Mouse (Mus musculus) right cerebral cortex, postnatal 25 days (tissue): Measurements from ENCODE around the gene Tmprss2.

ENCODE experiments used
- DNase-seq: peaks from one replicate; pipeline ENCODE4 v3.0.0; 2022

Gene Tmprss2

GRCm38 (mm10) chr16:97569426-97569825, 41.6 kb downstream of the Tmprss2 start:
- DNase-seq, result no peak

GRCm38 (mm10) chr16:97568662-97569061, 42.3 kb downstream of the Tmprss2 start:
- peak; percentile 10 for DNase-seq

DNA sequence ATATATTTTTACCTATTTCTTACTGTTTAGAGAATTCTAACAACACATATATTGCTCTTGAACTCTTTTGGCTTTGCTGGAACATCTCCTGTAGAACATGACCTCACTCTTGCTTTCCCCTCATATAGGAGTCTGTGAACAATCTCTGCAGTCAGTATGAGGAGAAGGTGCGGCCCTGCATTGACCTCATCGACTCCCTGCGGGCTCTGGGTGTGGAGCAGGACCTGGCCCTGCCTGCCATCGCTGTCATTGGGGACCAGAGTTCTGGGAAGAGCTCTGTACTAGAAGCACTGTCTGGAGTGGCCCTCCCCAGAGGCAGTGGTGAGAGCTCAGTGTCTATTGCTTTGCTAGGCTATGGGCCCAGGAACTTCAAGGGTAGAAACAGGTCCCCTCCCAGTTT, 66.7 kb downstream of the Tmprss2 start:
- DNase-seq, result no peak

DNA sequence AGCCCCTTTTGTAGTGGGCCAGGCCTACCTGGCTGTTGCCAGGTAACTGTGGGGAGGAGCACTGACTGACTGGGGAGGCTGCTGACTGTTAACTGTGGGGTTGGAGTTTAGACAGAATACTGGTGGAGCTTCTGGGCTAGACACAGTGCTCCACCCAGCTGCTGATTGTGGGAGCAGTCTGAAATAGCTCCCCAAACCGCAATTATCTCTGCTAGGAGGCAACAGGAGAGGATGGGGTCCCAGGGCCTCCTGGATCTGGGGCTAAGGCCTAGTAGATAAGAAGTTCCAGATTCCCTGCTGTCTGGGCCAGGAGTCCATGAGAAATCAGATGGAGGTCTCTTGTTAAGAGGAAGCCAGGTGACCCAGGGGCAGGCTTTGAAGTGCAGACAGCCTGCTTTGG, 74.1 kb downstream of the Tmprss2 start:
- no peak for DNase-seq

- DNase-seq, result peak; percentile 10
These were observed 75.1 kb downstream of the Tmprss2 start for GRCm38 (mm10) chr16:97535808-97536413.

GRCm38 (mm10) chr16:97534876-97535461, 76.0 kb downstream of the Tmprss2 start:
- peak; percentile 22 for DNase-seq

DNA sequence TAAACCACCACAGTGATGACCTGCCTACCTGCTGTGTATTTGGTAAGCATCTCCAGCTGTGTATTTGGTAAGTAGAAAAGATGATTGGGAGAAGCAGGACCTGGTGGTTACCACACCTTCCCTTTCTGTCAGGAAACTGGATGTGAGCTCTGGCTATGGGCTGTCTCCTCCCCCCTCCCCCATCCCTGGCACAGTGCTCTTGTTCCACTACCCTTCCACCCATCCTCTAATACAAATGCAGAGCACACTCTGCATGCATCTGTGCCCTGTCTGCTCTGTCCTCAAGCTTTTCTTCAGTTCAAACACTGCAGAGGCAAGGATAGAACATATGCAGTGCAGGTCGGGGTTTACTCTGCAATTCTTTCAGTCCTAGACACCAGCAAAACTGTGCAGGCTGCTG, 76.5 kb downstream of the Tmprss2 start:
- DNase-seq, result no peak

- no peak for DNase-seq
These were observed 77.2 kb downstream of the Tmprss2 start for GRCm38 (mm10) chr16:97533751-97534150.

DNA sequence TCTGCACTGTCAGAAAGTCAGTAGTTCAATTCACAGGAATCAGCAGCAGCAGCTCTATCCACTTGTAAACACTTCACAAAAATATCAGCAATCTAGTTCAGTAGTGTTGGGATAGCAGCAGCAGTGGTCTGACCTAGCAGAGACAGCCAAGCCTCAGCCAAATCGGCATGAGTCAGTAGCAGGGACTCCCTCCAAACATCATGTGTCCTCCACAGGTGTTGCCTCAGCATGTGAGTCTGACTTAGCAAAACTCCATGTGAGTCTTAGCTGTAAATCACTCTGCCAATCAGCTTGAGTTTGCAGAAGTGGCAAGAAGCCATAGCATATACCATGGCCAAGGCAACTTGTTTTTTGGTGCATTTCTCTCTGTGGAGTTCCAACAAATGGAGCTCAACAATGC, 77.9 kb downstream of the Tmprss2 start:
- no peak for DNase-seq

GRCm38 (mm10) chr16:97529241-97529640, 81.8 kb downstream of the Tmprss2 start:
- DNase-seq, result no peak

DNA sequence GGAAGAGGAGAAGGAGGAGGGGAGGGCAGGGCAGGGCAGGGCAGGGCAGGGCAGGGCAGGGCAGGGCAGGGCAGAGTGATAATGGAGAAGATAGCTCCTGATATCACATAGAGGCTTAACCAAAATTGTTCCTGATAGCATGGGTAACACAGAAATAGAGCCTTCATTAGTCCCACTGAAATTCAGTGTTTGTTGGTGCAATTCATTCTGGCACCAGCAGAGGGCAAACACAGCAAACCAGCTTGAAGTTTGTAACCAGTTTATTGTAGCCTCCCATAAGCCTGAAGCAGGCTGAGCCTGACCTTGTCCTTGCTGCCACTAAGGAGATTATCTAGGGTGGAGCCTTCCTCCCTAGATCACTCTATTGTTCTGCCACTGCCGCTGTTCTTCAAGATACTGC, 88.0 kb downstream of the Tmprss2 start:
- DNase-seq, result peak; percentile 17

DNA sequence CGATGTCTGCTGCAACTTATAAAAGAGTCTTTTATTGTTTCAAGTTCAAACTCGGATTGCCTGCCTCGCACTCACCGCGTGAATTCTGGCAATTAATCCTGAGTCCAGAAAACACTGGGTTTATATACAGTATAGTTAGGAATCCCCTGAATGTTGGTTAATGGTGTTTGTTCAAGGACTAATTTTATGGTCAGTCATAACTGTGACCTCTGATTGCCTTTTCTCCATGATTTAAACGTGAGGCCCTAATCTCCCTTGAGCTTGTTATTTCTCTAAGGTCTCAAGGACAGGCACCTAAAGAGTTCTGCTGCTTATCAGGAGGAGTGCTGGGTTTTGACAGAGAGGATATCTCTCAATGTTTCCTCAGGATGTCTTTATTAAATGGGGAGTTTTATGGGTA, 89.0 kb downstream of the Tmprss2 start:
- DNase-seq, result no peak

DNA sequence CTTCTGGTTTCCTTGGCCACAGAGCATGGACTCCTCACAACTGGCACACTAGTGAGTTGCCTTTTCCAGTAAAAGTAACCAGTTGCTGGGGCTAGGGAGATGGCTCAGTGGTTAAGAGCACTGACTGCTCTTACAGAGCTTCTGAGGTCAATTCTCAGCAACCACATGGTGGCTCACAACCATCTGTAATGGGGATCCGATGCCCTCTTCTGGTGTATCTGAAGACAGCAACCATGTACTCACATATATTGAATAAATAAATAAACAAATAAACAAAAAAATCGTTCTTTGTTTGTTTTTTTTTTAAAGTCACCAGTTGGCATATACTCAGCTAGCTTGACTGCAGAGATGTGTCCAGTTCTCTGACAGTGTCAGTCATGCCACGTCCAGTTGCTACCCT, 94.7 kb downstream of the Tmprss2 start:
- no peak for DNase-seq
